Mouse (Mus musculus) cerebellum, adult (tissue): Measurements from ENCODE around the gene Abcg5.

Source experiments
- ATAC-seq: cut with Nextera tagmentation; 2 replicates; pipeline ENCODE4 v1.9.2; 2017; ENCODE audit warnings: mild to moderate bottlenecking, moderate library complexity, mixed read lengths; ENCODE audit not compliant: insufficient number of reproducible peaks, low FRiP score, low TSS enrichment

The Abcg5 gene

GRCm38 (mm10) chr17:84616526-84617074, 66.2 kb downstream of the Abcg5 start:
- ATAC-seq, result no peak

- no peak for ATAC-seq
Observed at GRCm38 (mm10) chr17:84615811-84616210, 67.0 kb downstream of the Abcg5 start.

GRCm38 (mm10) chr17:84611971-84612370, 70.8 kb downstream of the Abcg5 start:
- ATAC-seq, result no peak

GRCm38 (mm10) chr17:84611500-84611899, 71.3 kb downstream of the Abcg5 start:
- no peak for ATAC-seq

- no peak for ATAC-seq
Observed at GRCm38 (mm10) chr17:84608606-84609005, 74.2 kb downstream of the Abcg5 start.
